Mouse (Mus musculus) lung, embryonic 16.5 days (tissue): ENCODE measurements around the gene Slc25a26. TPM values are rescaled to one million over a fixed set of nuclear protein-coding genes. Genes with fewer than 3 reads are reported as not detected.

ENCODE experiments used
- ATAC-seq: fragments of 200-750 bp; cut with Nextera tagmentation; 2 replicates; pipeline ENCODE4 v1.8.0; 2017; ENCODE audit warnings: low read depth, mild to moderate bottlenecking, moderate library complexity
- H3K27ac ChIP-seq: fragments of 300-500 bp; sonication (generic); 2 replicates; pipeline ENCODE4 v1.5.1; 2014; ENCODE audit warnings: mild to moderate bottlenecking, control low read depth, low read length
- H3K27me3 ChIP-seq: fragments of 300-500 bp; sonication (generic); 2 replicates; pipeline ENCODE4 v1.6.1; 2014; ENCODE audit warnings: low read depth, low read length, mixed read lengths; ENCODE audit not compliant: control insufficient read depth, insufficient read depth
- H3K36me3 ChIP-seq: fragments of 300-500 bp; sonication (generic); 2 replicates; pipeline ENCODE4 v1.6.1; 2014; ENCODE audit warnings: low read length; ENCODE audit not compliant: control insufficient read depth, insufficient read depth
- H3K4me1 ChIP-seq: fragments of 300-500 bp; sonication (generic); replicated peaks from 2 replicates; pipeline ENCODE4 v1.6.1; 2014; ENCODE audit warnings: low read length, mixed read lengths; ENCODE audit not compliant: control insufficient read depth, insufficient read depth
- H3K4me2 ChIP-seq: fragments of 300-500 bp; sonication (generic); 2 replicates; pipeline ENCODE4 v1.6.1; 2014; ENCODE audit warnings: low read depth, low read length, control low read depth
- H3K4me3 ChIP-seq: fragments of 300-500 bp; sonication (generic); 2 replicates; pipeline ENCODE4 v1.5.1; 2014; ENCODE audit warnings: mild to moderate bottlenecking, low read length, control low read depth
- H3K9ac ChIP-seq: fragments of 300-500 bp; sonication (generic); 2 replicates; pipeline ENCODE4 v1.6.1; 2014; ENCODE audit warnings: low read length, control low read depth
- H3K9me3 ChIP-seq: fragments of 300-500 bp; sonication (generic); 2 replicates; pipeline ENCODE4 v1.6.1; 2016; ENCODE audit warnings: low read length; ENCODE audit not compliant: control insufficient read depth
- WGBS: fragments of 180-500 bp; shearing (Covaris S2); extraction: QIAGEN DNeasy Blood & Tissue Kit; methylation state at CpG from one replicate; pipeline ENCODE4 v1.1.7; 2014; 5-methylcytosine and 5-hydroxymethylcytosine counted together
- polyA plus RNA-seq: library from polyadenylated mRNA; unstranded; fragments of >200 nt; fragmentation: Nextera tagmentation; extraction: Ambion mirVana; gene quantifications from 2 replicates; pipeline ENCODE4 v1.2.1, GENCODE M21; 2015

Slc25a26 gene
- polyA plus RNA-seq, 1 experiment from 2014 or later = 8.3 TPM

DNA sequence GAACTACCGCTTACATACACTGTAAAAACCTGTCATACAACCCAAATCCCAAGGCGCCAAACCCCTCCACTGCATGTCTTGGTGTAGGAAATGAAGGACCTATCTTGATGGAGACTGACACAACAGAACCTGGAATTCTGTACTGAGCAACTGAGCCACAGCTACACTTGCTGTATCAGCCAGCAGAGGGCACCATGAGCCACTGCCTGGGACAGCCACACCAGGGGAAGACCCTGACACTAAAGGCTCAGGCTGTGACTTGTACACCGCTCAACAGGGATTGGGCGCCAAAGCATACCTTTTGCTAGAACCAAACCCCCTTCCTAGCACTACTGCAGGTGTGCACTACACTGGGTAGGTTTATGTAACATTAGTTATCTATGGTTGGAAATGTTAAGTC, 122.9 kb downstream of the Slc25a26 start:
- 71% methylated on average over 4 of the region's 4 CpGs for WGBS
- no peak overlapping the region for H3K4me3 ChIP-seq
- ATAC-seq = peak; percentile 78
- H3K9ac ChIP-seq = no peak overlapping the region
- H3K36me3 ChIP-seq = peaks cover 13% of the 10 kb centered on the region
- H3K4me1 ChIP-seq = no peaks in the 10 kb centered on the region
- H3K27me3 ChIP-seq = no peaks in the 10 kb centered on the region
- H3K27ac ChIP-seq = no peak overlapping the region
- H3K9me3 ChIP-seq = no peaks in the 10 kb centered on the region
- no peak overlapping the region for H3K4me2 ChIP-seq

DNA sequence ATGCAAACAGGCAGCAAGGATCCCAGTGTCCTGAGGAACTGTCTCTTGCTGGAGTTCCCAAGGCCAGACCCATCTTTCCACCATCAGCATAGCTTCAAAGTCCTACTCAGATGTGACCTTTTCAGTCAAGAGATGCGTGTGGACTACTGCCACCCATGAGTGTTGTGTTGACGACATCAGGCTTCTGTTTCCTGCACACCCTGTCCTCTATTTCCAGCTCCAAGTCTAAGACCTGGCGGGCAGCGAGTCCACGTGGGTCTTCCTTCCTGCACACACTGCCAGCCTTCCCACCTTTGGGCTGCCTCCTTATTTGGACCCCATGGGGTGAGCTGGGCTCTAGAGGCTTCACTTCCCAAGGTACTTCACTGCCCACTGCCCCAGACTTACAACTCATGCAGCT, 124.4 kb downstream of the Slc25a26 start:
- peaks cover 13% of the 10 kb centered on the region for H3K36me3 ChIP-seq
- no peak overlapping the region for H3K27ac ChIP-seq
- no peaks in the 10 kb centered on the region for H3K4me1 ChIP-seq
- 85% methylated on average over 5 of the region's 5 CpGs for WGBS
- H3K27me3 ChIP-seq = no peaks in the 10 kb centered on the region
- no peak overlapping the region for H3K4me3 ChIP-seq
- no peak for ATAC-seq
- no peak overlapping the region for H3K4me2 ChIP-seq
- no peaks in the 10 kb centered on the region for H3K9me3 ChIP-seq
- H3K9ac ChIP-seq = no peak overlapping the region

GRCm38 (mm10) chr6:94625896-94626295, 125.8 kb downstream of the Slc25a26 start:
- H3K9me3 ChIP-seq = no peaks in the 10 kb centered on the region
- no peaks in the 10 kb centered on the region for H3K27me3 ChIP-seq
- H3K9ac ChIP-seq = no peak overlapping the region
- H3K27ac ChIP-seq = no peak overlapping the region
- H3K36me3 ChIP-seq = peaks cover 10% of the 10 kb centered on the region; the same call in 1 of the 2 replicates
- 61% methylated on average over 5 of the region's 5 CpGs for whole genome bisulfite sequencing
- H3K4me3 ChIP-seq = no peak overlapping the region
- H3K4me2 ChIP-seq = no peak overlapping the region
- ATAC-seq = no peak
- H3K4me1 ChIP-seq = peaks cover 2% of the 10 kb centered on the region; the same call in 1 of the 2 replicates

GRCm38 (mm10) chr6:94626807-94627206, 126.7 kb downstream of the Slc25a26 start:
- ATAC-seq = no peak
- H3K4me1 ChIP-seq = peaks cover 9% of the 10 kb centered on the region; the same call in 1 of the 2 replicates
- H3K9me3 ChIP-seq = no peaks in the 10 kb centered on the region
- 63% methylated on average over 2 of the region's 2 CpGs for WGBS
- no peaks in the 10 kb centered on the region for H3K27me3 ChIP-seq
- no peak overlapping the region for H3K27ac ChIP-seq
- H3K4me3 ChIP-seq = no peak overlapping the region
- no peak overlapping the region for H3K4me2 ChIP-seq
- H3K9ac ChIP-seq = no peak overlapping the region
- H3K36me3 ChIP-seq = peaks cover 7% of the 10 kb centered on the region; the same call in 1 of the 2 replicates

- H3K36me3 ChIP-seq = peaks cover 4% of the 10 kb centered on the region; the same call in 1 of the 2 replicates
- ATAC-seq = no peak
- no peak overlapping the region for H3K9ac ChIP-seq
- peaks cover 9% of the 10 kb centered on the region; the same call in 1 of the 2 replicates for H3K4me1 ChIP-seq
- no peaks in the 10 kb centered on the region for H3K9me3 ChIP-seq
- 75% methylated on average over 15 of the region's 15 CpGs for WGBS
- H3K4me3 ChIP-seq = no peak overlapping the region
- H3K4me2 ChIP-seq = no peak overlapping the region
- H3K27me3 ChIP-seq = no peaks in the 10 kb centered on the region
- H3K27ac ChIP-seq = no peak overlapping the region
Measured at GRCm38 (mm10) chr6:94627714-94628595, 127.8 kb downstream of the Slc25a26 start.

DNA sequence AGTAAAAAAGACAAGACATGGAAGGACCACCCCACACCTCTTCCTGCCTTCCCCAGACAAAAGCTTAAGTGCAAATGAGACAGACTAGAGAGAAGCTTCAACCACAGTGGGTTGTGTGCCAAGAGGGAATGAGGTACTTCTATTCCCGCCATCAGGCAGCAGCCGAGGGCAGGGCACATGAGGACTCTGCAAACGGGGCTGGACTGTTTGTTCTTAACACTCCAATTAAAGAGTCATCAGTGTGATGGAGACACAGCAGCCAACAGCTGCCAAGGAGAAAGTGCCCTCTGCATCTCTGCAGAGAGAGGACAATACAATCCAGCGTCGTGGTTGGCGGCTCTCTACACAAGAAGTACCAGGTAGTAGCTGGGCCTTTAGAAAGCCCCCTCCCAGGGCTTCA, 128.7 kb downstream of the Slc25a26 start:
- WGBS = 49% methylated on average over 6 of the region's 6 CpGs
- Histone ChIP-seq H3K27me3 (no peaks in the 10 kb centered on the region), H3K4me2 (no peak overlapping the region), H3K4me1 (peaks cover 9% of the 10 kb centered on the region; the same call in 1 of the 2 replicates), H3K9me3 (no peaks in the 10 kb centered on the region), H3K27ac (no peak overlapping the region), H3K36me3 (peaks cover 4% of the 10 kb centered on the region; the same call in 1 of the 2 replicates), H3K4me3 (no peak overlapping the region), H3K9ac (no peak overlapping the region)
- no peak for ATAC-seq

GRCm38 (mm10) chr6:94631051-94631778, 131.1 kb downstream of the Slc25a26 start:
- H3K36me3 ChIP-seq = no peaks in the 10 kb centered on the region; the same call in 1 of the 2 replicates
- no peak overlapping the region for H3K4me3 ChIP-seq
- no peaks in the 10 kb centered on the region for H3K27me3 ChIP-seq
- H3K4me1 ChIP-seq = peaks cover 16% of the 10 kb centered on the region
- peak overlapping the region; percentile 73 for H3K27ac ChIP-seq
- no peaks in the 10 kb centered on the region for H3K9me3 ChIP-seq
- no peak overlapping the region for H3K4me2 ChIP-seq
- no peak overlapping the region for H3K9ac ChIP-seq
- peak; percentile 77 for ATAC-seq
- 63% methylated on average over 7 of the region's 7 CpGs for WGBS

DNA sequence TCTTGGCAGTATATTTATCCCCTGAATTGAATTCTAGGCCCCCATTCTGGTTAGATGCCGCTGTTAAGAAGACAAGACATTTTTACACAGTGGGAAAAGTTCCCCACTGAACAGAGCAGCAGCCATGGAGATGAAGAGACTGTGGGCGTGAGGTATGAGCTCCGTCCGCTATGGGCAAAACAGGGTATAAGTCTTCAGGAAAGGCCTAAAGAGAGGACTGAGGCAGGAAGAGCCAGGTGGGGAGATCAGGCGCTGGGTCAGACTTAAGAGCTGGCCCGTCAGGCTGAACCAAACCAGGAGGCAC, 131.6 kb downstream of the Slc25a26 start:
- H3K27me3 ChIP-seq = no peaks in the 10 kb centered on the region
- WGBS = 86% methylated on average over 6 of the region's 6 CpGs
- H3K9ac ChIP-seq = no peak overlapping the region
- no peaks in the 10 kb centered on the region for H3K9me3 ChIP-seq
- peaks cover 18% of the 10 kb centered on the region for H3K4me1 ChIP-seq
- H3K4me2 ChIP-seq = no peak overlapping the region
- peak overlapping the region; percentile 73 for H3K27ac ChIP-seq
- no peaks in the 10 kb centered on the region for H3K36me3 ChIP-seq
- ATAC-seq = no peak
- no peak overlapping the region for H3K4me3 ChIP-seq

GRCm38 (mm10) chr6:94634274-94634673, 134.1 kb downstream of the Slc25a26 start:
- H3K36me3 ChIP-seq = no peaks in the 10 kb centered on the region
- H3K9ac ChIP-seq = no peak overlapping the region
- no peak overlapping the region for H3K4me2 ChIP-seq
- H3K9me3 ChIP-seq = no peaks in the 10 kb centered on the region
- H3K4me1 ChIP-seq = peaks cover 32% of the 10 kb centered on the region
- no peak for ATAC-seq
- 83% methylated on average over 4 of the region's 4 CpGs for WGBS
- H3K27me3 ChIP-seq = no peaks in the 10 kb centered on the region
- H3K27ac ChIP-seq = no peak overlapping the region
- no peak overlapping the region for H3K4me3 ChIP-seq
